Mouse (Mus musculus): ENCODE measurements around the gene Hmga2.

GRCm38 (mm10) chr10:120345325-120345724 is 130.9 kb downstream of the Hmga2 start:
- TF ChIP-seq ZC3H11A (IDR thresholded peaks at IDR 0.05; ENCODE audit: borderline replicate concordance, low read depth, low read length) (no peak), MAFK (IDR thresholded peaks at IDR 0.05; ENCODE audit: insufficient read depth, low read depth, low read length) (no peak), ZNF384 (IDR thresholded peaks at IDR 0.05; ENCODE audit: low read depth, low read length) (no peak)

Measured in ES-E14 (cell line).